ENCODE assay signal across 9 mouse cellular contexts in genomic region chr11:75796536-75797246, GRCm38 (mm10). TPM values are rescaled to one million over a fixed set of nuclear protein-coding genes. Genes with fewer than 3 reads are reported as not detected.
DNase-seq lines count a peak whose midpoint lies in the region; ATAC-seq lines count a peak whose summit lies in the region.
"Had no signal": no experiment of that assay in that cellular context is flagged by ENCODE, and none has a peak within 500 bp of the region (broad histone marks: within the 10 kb centered on the region; RNA-seq: fewer than 3 reads in every experiment).

No protein-coding gene starts in this region.

- no peak overlapping the region for H3K27ac ChIP-seq in kidney, embryonic 14.5 days (ENCODE audit: low read depth, low read length)
- no peak overlapping the region for H3K27ac ChIP-seq in embryonic facial prominence, embryonic 10.5 days (replicated peaks)
- H3K27ac ChIP-seq in forebrain, embryonic 12.5 days, result no peak overlapping the region

- no peak for ATAC-seq in kidney, embryonic 14.5 days (ENCODE audit: low FRiP score, low TSS enrichment)
- no peak for ATAC-seq in forebrain, embryonic 12.5 days (ENCODE audit: low FRiP score)

- no peak overlapping the region for H3K9ac ChIP-seq in kidney, embryonic 14.5 days (ENCODE audit: low read depth, low read length)
- no peak overlapping the region for H3K9ac ChIP-seq in forebrain, embryonic 12.5 days

- H3K36me3 ChIP-seq in kidney, embryonic 14.5 days (ENCODE audit: control insufficient read depth, insufficient read depth, low read length), result no peaks in the 10 kb centered on the region
- H3K36me3 ChIP-seq in embryonic facial prominence, embryonic 10.5 days (replicated peaks), result no peaks in the 10 kb centered on the region
- no peaks in the 10 kb centered on the region for H3K36me3 ChIP-seq in forebrain, embryonic 12.5 days (replicated peaks)
- H3K36me3 ChIP-seq: G1E had no signal

- no peaks in the 10 kb centered on the region for H3K9me3 ChIP-seq in kidney, embryonic 14.5 days (ENCODE audit: control insufficient read depth, low read length)
- H3K9me3 ChIP-seq in embryonic facial prominence, embryonic 10.5 days, result no peaks in the 10 kb centered on the region
- H3K9me3 ChIP-seq in forebrain, embryonic 12.5 days, result no peaks in the 10 kb centered on the region

- peak overlapping the region; percentile 48; the same call in 1 of the 2 replicates for H3K4me3 ChIP-seq in kidney, embryonic 14.5 days (ENCODE audit: low read length)
- H3K4me3 ChIP-seq in embryonic facial prominence, embryonic 10.5 days, result peak overlapping the region; percentile 56; the same call in 1 of the 2 replicates
- H3K4me3 ChIP-seq in forebrain, embryonic 12.5 days (replicated peaks), result 0 out of 2 replicates have a peak overlapping the region, but pooled peaks have one; percentile 51

- H3K27me3 ChIP-seq in kidney, embryonic 14.5 days (ENCODE audit: control insufficient read depth, insufficient read depth, low read length), result peaks cover 36% of the 10 kb centered on the region
- peaks cover 82% of the 10 kb centered on the region for H3K27me3 ChIP-seq in embryonic facial prominence, embryonic 10.5 days (replicated peaks; ENCODE audit: low read depth, poor library complexity, severe bottlenecking)
- H3K27me3 ChIP-seq in forebrain, embryonic 12.5 days, result peaks cover 72% of the 10 kb centered on the region

- DNase-seq in kidney, postnatal 36 days, result no peak
- DNase-seq in embryonic facial prominence, embryonic 10.5 days (ENCODE audit: low spot score), result no peak
- DNase-seq in lung, postnatal 36 days, result peak; percentile 51
- no peak for DNase-seq in layer of hippocampus, postnatal 36 days
- DNase-seq in adrenal gland, postnatal 25 days, result no peak
- no peak for DNase-seq in urinary bladder, postnatal 14 days (ENCODE audit: low spot score)

- H3K4me2 ChIP-seq in kidney, embryonic 14.5 days (replicated peaks; ENCODE audit: low read depth, low read length), result peak overlapping the region; percentile 63
- H3K4me2 ChIP-seq in forebrain, embryonic 12.5 days, result no peak overlapping the region

- 52% methylated on average over 13 of the region's 13 CpGs for whole genome bisulfite sequencing in kidney, embryonic 14.5 days
- WGBS in embryonic facial prominence, embryonic 10.5 days, result 75% methylated on average over 13 of the region's 13 CpGs
- WGBS in forebrain, embryonic 12.5 days, result 77% methylated on average over 13 of the region's 13 CpGs

- H3K4me1 ChIP-seq in kidney, embryonic 14.5 days (ENCODE audit: control insufficient read depth, insufficient read depth, low read length), result 0 out of 2 replicates have a peak, but pooled peaks cover 2% of the 10 kb centered on the region
- H3K4me1 ChIP-seq in embryonic facial prominence, embryonic 10.5 days, result peaks cover 22% of the 10 kb centered on the region
- peaks cover 27% of the 10 kb centered on the region for H3K4me1 ChIP-seq in forebrain, embryonic 12.5 days

RNA-seq across cellular contexts. Expression of gene Doc2b, which starts 0.8 kb away (rescaled TPM):
- 1.1 and 1.2 TPM in 2 replicates for polyA plus RNA-seq in kidney, embryonic 14.5 days (2014; fragmentation: Nextera tagmentation; extraction: Ambion mirVana)
- polyA plus RNA-seq in embryonic facial prominence, embryonic 10.5 days (2016; fragmentation: Nextera tagmentation; extraction: Ambion mirVana), result 0.22 and 0.28 TPM in 2 replicates
- 0.26 and 0.46 TPM in 2 replicates for polyA plus RNA-seq in forebrain, embryonic 12.5 days (2016; fragmentation: Nextera tagmentation; extraction: Ambion mirVana)
- 100 to 1,000 TPM; 100 to 102 TPM for total RNA-seq in layer of hippocampus, postnatal 36 days (2021)
- 16.0 and 23.3 TPM in 2 replicates for total RNA-seq in adrenal gland, postnatal 25 days (2021)
- total RNA-seq: G1E had no signal
- polyA plus RNA-seq: G1E had no signal
